Mouse (Mus musculus) midbrain, embryonic 15.5 days (tissue): ENCODE measurements around the gene Sema3b. TPM values are rescaled to one million over a fixed set of nuclear protein-coding genes. Genes with fewer than 3 reads are reported as not detected.
"Not testable (repeated sequence)": the region's sequence is repeated elsewhere in the genome, so short reads cannot be mapped to it uniquely, and the experiment has no call there.

ENCODE experiments used
- ATAC-seq: fragments of 200-750 bp; cut with Nextera tagmentation; replicated peaks from 2 replicates; pipeline ENCODE4 v1.8.0; 2017; ENCODE audit warnings: moderate TSS enrichment
- H3K27ac ChIP-seq: fragments of 300-500 bp; sonication (generic); 2 replicates; pipeline ENCODE4 v1.5.1; 2015; ENCODE audit warnings: mild to moderate bottlenecking, inconsistent platforms
- H3K27me3 ChIP-seq: fragments of 300-500 bp; sonication (generic); replicated peaks from 2 replicates; pipeline ENCODE4 v1.6.1; 2015; ENCODE audit warnings: inconsistent platforms
- H3K36me3 ChIP-seq: fragments of 300-500 bp; sonication (generic); replicated peaks from 2 replicates; pipeline ENCODE4 v1.6.1; 2015; ENCODE audit warnings: inconsistent platforms
- H3K4me1 ChIP-seq: fragments of 300-500 bp; sonication (generic); 2 replicates; pipeline ENCODE4 v1.6.1; 2015; ENCODE audit warnings: inconsistent platforms
- H3K4me2 ChIP-seq: fragments of 300-500 bp; sonication (generic); 2 replicates; pipeline ENCODE4 v1.6.1; 2015; ENCODE audit warnings: inconsistent platforms, mild to moderate bottlenecking, moderate library complexity
- H3K4me3 ChIP-seq: fragments of 300-500 bp; sonication (generic); 2 replicates; pipeline ENCODE4 v1.5.1; 2015; ENCODE audit warnings: mild to moderate bottlenecking, inconsistent platforms
- H3K9ac ChIP-seq: fragments of 300-500 bp; sonication (generic); 2 replicates; pipeline ENCODE4 v1.6.1; 2015; ENCODE audit warnings: mild to moderate bottlenecking, inconsistent platforms
- H3K9me3 ChIP-seq: fragments of 300-500 bp; sonication (generic); 2 replicates; pipeline ENCODE4 v1.6.1; 2016; ENCODE audit warnings: inconsistent platforms
- WGBS: fragments of 180-500 bp; shearing (Covaris S2); methylation state at CpG from one replicate; pipeline ENCODE4 v1.1.7; 2015; ENCODE audit warnings: mixed read lengths; 5-methylcytosine and 5-hydroxymethylcytosine counted together
- polyA plus RNA-seq: library from polyadenylated mRNA; unstranded; fragments of >200 nt; fragmentation: Nextera tagmentation; extraction: Ambion mirVana; gene quantifications from 2 replicates; pipeline ENCODE4 v1.2.1, GENCODE M21; 2015

The Sema3b gene
- polyA plus RNA-seq, 1 experiment from 2014 or later: 4.3 TPM

- Histone ChIP-seq H3K9ac (0 out of 2 replicates have a peak overlapping the region, but pooled peaks have one; percentile 8), H3K4me2 (peak overlapping the region; percentile 96; the same call in 1 of the 2 replicates), H3K27me3 (no peaks in the 10 kb centered on the region), H3K4me1 (peaks cover 34% of the 10 kb centered on the region), H3K9me3 (no peaks in the 10 kb centered on the region), H3K4me3 (no peak overlapping the region), H3K36me3 (peaks cover 4% of the 10 kb centered on the region; the same call in 1 of the 2 replicates), H3K27ac (no peak overlapping the region)
- no peak for ATAC-seq
- whole genome bisulfite sequencing: 96% methylated on average over 14 of the region's 14 CpGs
Observed at GRCm38 (mm10) chr9:107579023-107579900, 29.8 kb downstream of the Sema3b start.

- H3K4me1 ChIP-seq: peaks cover 34% of the 10 kb centered on the region
- H3K36me3 ChIP-seq: peaks cover 4% of the 10 kb centered on the region; the same call in 1 of the 2 replicates
- H3K9ac ChIP-seq: 0 out of 2 replicates have a peak within 1 kb of the TSS, but pooled peaks have one; percentile 8
- no peak within 1 kb of the TSS for H3K27ac ChIP-seq
- no peak within 1 kb of the TSS for H3K4me2 ChIP-seq
- no peaks in the 10 kb centered on the region for H3K9me3 ChIP-seq
- no peak within 1 kb of the TSS for H3K4me3 ChIP-seq
- H3K27me3 ChIP-seq: no peaks in the 10 kb centered on the region
- no peak for ATAC-seq
- 77% methylated on average over 3 of the region's 3 CpGs for WGBS
Observed at GRCm38 (mm10) chr9:107578587-107578986, 30.4 kb downstream of the Sema3b start, which contains the start of gene Naa80. Gene Naa80 (plus strand): TSS chr9:107578887.

GRCm38 (mm10) chr9:107577871-107578270, 31.2 kb downstream of the Sema3b start:
- Histone ChIP-seq H3K4me2 (no peak overlapping the region), H3K9ac (no peak overlapping the region), H3K27ac (no peak overlapping the region), H3K36me3 (peaks cover 4% of the 10 kb centered on the region; the same call in 1 of the 2 replicates), H3K4me1 (peaks cover 34% of the 10 kb centered on the region), H3K9me3 (no peaks in the 10 kb centered on the region), H3K27me3 (no peaks in the 10 kb centered on the region), H3K4me3 (no peak overlapping the region)
- WGBS: 93% methylated on average over 10 of the region's 10 CpGs
- no peak for ATAC-seq

GRCm38 (mm10) chr9:107576357-107577107, 32.5 kb downstream of the Sema3b start, which contains the start of gene Hyal1:
Gene Hyal1 (plus strand): TSS chr9:107576927.
- Histone ChIP-seq H3K9ac (no peak within 1 kb of the TSS), H3K36me3 (peaks cover 18% of the 10 kb centered on the region), H3K4me1 (peaks cover 34% of the 10 kb centered on the region), H3K27me3 (no peaks in the 10 kb centered on the region), H3K4me2 (peak within 1 kb of the TSS; percentile 34), H3K9me3 (no peaks in the 10 kb centered on the region), H3K27ac (peak within 1 kb of the TSS; percentile 43; the same call in 1 of the 2 replicates), H3K4me3 (no peak within 1 kb of the TSS)
- WGBS: 25% methylated on average over 16 of the region's 16 CpGs
- 0 out of 2 replicates have a peak, but pooled peaks have one; percentile 30 for ATAC-seq

GRCm38 (mm10) chr9:107575579-107576356, 33.3 kb downstream of the Sema3b start:
- H3K27me3 ChIP-seq: no peaks in the 10 kb centered on the region
- H3K9me3 ChIP-seq: no peaks in the 10 kb centered on the region
- H3K36me3 ChIP-seq: peaks cover 24% of the 10 kb centered on the region
- ATAC-seq: no peak
- no peak overlapping the region for H3K4me2 ChIP-seq
- WGBS: 90% methylated on average over 14 of the region's 14 CpGs
- H3K27ac ChIP-seq: no peak overlapping the region
- peaks cover 35% of the 10 kb centered on the region for H3K4me1 ChIP-seq
- H3K4me3 ChIP-seq: no peak overlapping the region
- H3K9ac ChIP-seq: no peak overlapping the region

- H3K27ac ChIP-seq, H3K9me3 ChIP-seq, H3K4me3 ChIP-seq, H3K9ac ChIP-seq, H3K4me2 ChIP-seq, ATAC-seq, H3K27me3 ChIP-seq: not testable (repeated sequence)
- 78% methylated on average over 6 of the region's 6 CpGs for WGBS
- Histone ChIP-seq H3K36me3 (peaks cover 25% of the 10 kb centered on the region), H3K4me1 (peaks cover 33% of the 10 kb centered on the region)
Observed at GRCm38 (mm10) chr9:107573774-107574173, 35.3 kb downstream of the Sema3b start.

GRCm38 (mm10) chr9:107572327-107572662, 36.7 kb downstream of the Sema3b start:
- Histone ChIP-seq H3K4me1 (peaks cover 43% of the 10 kb centered on the region), H3K9ac (no peak overlapping the region), H3K9me3 (no peaks in the 10 kb centered on the region), H3K36me3 (peaks cover 25% of the 10 kb centered on the region), H3K27ac (no peak overlapping the region), H3K4me3 (no peak overlapping the region), H3K27me3 (no peaks in the 10 kb centered on the region), H3K4me2 (no peak overlapping the region)
- ATAC-seq: no peak
- 100% methylated on average over 2 of the region's 2 CpGs for WGBS

- peaks cover 45% of the 10 kb centered on the region for H3K4me1 ChIP-seq
- H3K9ac ChIP-seq: no peak overlapping the region
- H3K9me3 ChIP-seq: no peaks in the 10 kb centered on the region
- ATAC-seq: no peak
- WGBS: 96% methylated on average over 22 of the region's 22 CpGs
- no peak overlapping the region for H3K27ac ChIP-seq
- no peaks in the 10 kb centered on the region for H3K27me3 ChIP-seq
- peaks cover 25% of the 10 kb centered on the region for H3K36me3 ChIP-seq
- peak overlapping the region; percentile 6; the same call in 1 of the 2 replicates for H3K4me3 ChIP-seq
- H3K4me2 ChIP-seq: peak overlapping the region; percentile 84; the same call in 1 of the 2 replicates
Observed at GRCm38 (mm10) chr9:107571534-107572326, 37.3 kb downstream of the Sema3b start.

GRCm38 (mm10) chr9:107570845-107571244, 38.2 kb downstream of the Sema3b start:
- Histone ChIP-seq H3K36me3 (peaks cover 28% of the 10 kb centered on the region), H3K9me3 (no peaks in the 10 kb centered on the region), H3K9ac (no peak overlapping the region), H3K27ac (no peak overlapping the region), H3K4me3 (peak overlapping the region; percentile 94), H3K4me1 (peaks cover 46% of the 10 kb centered on the region), H3K4me2 (peak overlapping the region; percentile 84), H3K27me3 (no peaks in the 10 kb centered on the region)
- 95% methylated on average over 21 of the region's 21 CpGs for WGBS
- no peak for ATAC-seq

GRCm38 (mm10) chr9:107570016-107570415, 39.0 kb downstream of the Sema3b start:
- H3K9me3 ChIP-seq: no peaks in the 10 kb centered on the region
- H3K9ac ChIP-seq: peak overlapping the region; percentile 88
- H3K4me2 ChIP-seq: peak overlapping the region; percentile 84
- H3K36me3 ChIP-seq: peaks cover 33% of the 10 kb centered on the region
- no peak for ATAC-seq
- peak overlapping the region; percentile 89 for H3K27ac ChIP-seq
- WGBS: 43% methylated on average over 13 of the region's 13 CpGs
- H3K4me3 ChIP-seq: peak overlapping the region; percentile 94
- H3K27me3 ChIP-seq: no peaks in the 10 kb centered on the region
- H3K4me1 ChIP-seq: peaks cover 46% of the 10 kb centered on the region

GRCm38 (mm10) chr9:107569270-107569669, 39.8 kb downstream of the Sema3b start:
- Histone ChIP-seq H3K36me3 (peaks cover 33% of the 10 kb centered on the region), H3K4me2 (peak overlapping the region; percentile 84), H3K9ac (peak overlapping the region; percentile 88), H3K27ac (peak overlapping the region; percentile 89), H3K4me1 (peaks cover 51% of the 10 kb centered on the region), H3K9me3 (no peaks in the 10 kb centered on the region), H3K4me3 (peak overlapping the region; percentile 94), H3K27me3 (no peaks in the 10 kb centered on the region)
- ATAC-seq: peak; percentile 29; the same call in 1 of the 2 replicates
- 1% methylated on average over 22 of the region's 23 CpGs for WGBS
